Mouse (Mus musculus) lung, postnatal 25 days (tissue): ENCODE measurements around the gene Jmjd4.

Experiments
- DNase-seq: peaks from one replicate; pipeline ENCODE4 v3.0.0; 2022; ENCODE audit warnings: low spot score

The Jmjd4 gene

GRCm38 (mm10) chr11:59471413-59472325 lies 21.8 kb downstream of the Jmjd4 start:
- no peak for DNase-seq

- peak; percentile 93 for DNase-seq
These were observed 22.5 kb downstream of the Jmjd4 start, which contains the start of gene Zfp867 for GRCm38 (mm10) chr11:59472326-59472677. Gene Zfp867 (minus strand): TSS chr11:59472474.

GRCm38 (mm10) chr11:59477240-59477639 lies 27.4 kb downstream of the Jmjd4 start:
- no peak for DNase-seq

- peak; percentile 62 for DNase-seq
These were observed 33.4 kb downstream of the Jmjd4 start for GRCm38 (mm10) chr11:59483212-59483611.

GRCm38 (mm10) chr11:59485641-59486040 lies 35.8 kb downstream of the Jmjd4 start:
- no peak for DNase-seq

- no peak for DNase-seq
These were observed 36.4 kb downstream of the Jmjd4 start for GRCm38 (mm10) chr11:59486222-59486621.

GRCm38 (mm10) chr11:59496672-59497310 lies 46.9 kb downstream of the Jmjd4 start:
- DNase-seq: no peak

- DNase-seq: no peak
These were observed 47.9 kb downstream of the Jmjd4 start for GRCm38 (mm10) chr11:59497747-59498146.

GRCm38 (mm10) chr11:59501978-59502700 lies 52.3 kb downstream of the Jmjd4 start:
- no peak for DNase-seq

GRCm38 (mm10) chr11:59505351-59505838 lies 55.5 kb downstream of the Jmjd4 start:
- peak; percentile 52 for DNase-seq

GRCm38 (mm10) chr11:59505839-59506712 lies 56.2 kb downstream of the Jmjd4 start:
- peak; percentile 91 for DNase-seq

- no peak for DNase-seq
These were observed 56.8 kb downstream of the Jmjd4 start for GRCm38 (mm10) chr11:59506713-59507074.
